Mouse (Mus musculus) midbrain, embryonic 14.5 days (tissue): ENCODE measurements at regions not wholly inside any gene's neighbourhood (a gene's known extent, or its start where the extent isn't known, plus 50 kb on each side); places are given as distances from the start of the nearest gene placed in this dataset.

Experiments used
- ATAC-seq: fragments of 200-750 bp; cut with Nextera tagmentation; 2 replicates; pipeline ENCODE4 v1.8.0; 2017; ENCODE audit warnings: moderate number of reproducible peaks, moderate library complexity; ENCODE audit not compliant: low FRiP score, low TSS enrichment
- DNase-seq: peaks from one replicate; pipeline ENCODE4 v3.0.0-alpha.2; 2015
- H3K27ac ChIP-seq: fragments of 300-500 bp; sonication (generic); replicated peaks from 2 replicates; pipeline ENCODE4 v1.5.1; 2014; ENCODE audit warnings: mild to moderate bottlenecking, low read depth, low read length, moderate library complexity
- H3K27me3 ChIP-seq: fragments of 300-500 bp; sonication (generic); 2 replicates; pipeline ENCODE4 v1.6.1; 2014; ENCODE audit warnings: low read length, control low read depth, mixed read lengths; ENCODE audit not compliant: control insufficient read depth, insufficient read depth
- H3K36me3 ChIP-seq: fragments of 300-500 bp; sonication (generic); 2 replicates; pipeline ENCODE4 v1.6.1; 2014; ENCODE audit warnings: low read length, control low read depth; ENCODE audit not compliant: control insufficient read depth, insufficient read depth
- H3K4me1 ChIP-seq: fragments of 300-500 bp; sonication (generic); 2 replicates; pipeline ENCODE4 v1.6.1; 2014; ENCODE audit warnings: mild to moderate bottlenecking, antibody characterized with exemption, low read length, control low read depth; ENCODE audit not compliant: control insufficient read depth, insufficient read depth
- H3K4me2 ChIP-seq: fragments of 300-500 bp; sonication (generic); 2 replicates; pipeline ENCODE4 v1.6.1; 2014; ENCODE audit warnings: mild to moderate bottlenecking, low read length, moderate library complexity
- H3K4me3 ChIP-seq: fragments of 300-500 bp; sonication (generic); replicated peaks from 2 replicates; pipeline ENCODE4 v1.5.1; 2014; ENCODE audit warnings: low read depth, low read length
- H3K9ac ChIP-seq: fragments of 300-500 bp; sonication (generic); replicated peaks from 2 replicates; pipeline ENCODE4 v1.6.1; 2014; ENCODE audit warnings: mild to moderate bottlenecking, low read length, moderate library complexity
- H3K9me3 ChIP-seq: fragments of 300-500 bp; sonication (generic); 2 replicates; pipeline ENCODE4 v1.6.1; 2016; ENCODE audit warnings: low read length, control low read depth, mixed read lengths; ENCODE audit not compliant: control insufficient read depth
- WGBS: fragments of 180-500 bp; shearing (Covaris S2); extraction: QIAGEN DNeasy Blood & Tissue Kit; methylation state at CpG from one replicate; pipeline ENCODE4 v1.1.7; 2014; 5-methylcytosine and 5-hydroxymethylcytosine counted together

GRCm38 (mm10) chr11:44083716-44084115 lies 182.7 kb upstream of the Adra1b start:
- no peak overlapping the region for H3K27ac ChIP-seq
- no peak for DNase-seq
- no peaks in the 10 kb centered on the region for H3K4me1 ChIP-seq
- 84% methylated on average over 3 of the region's 3 CpGs for WGBS
- H3K27me3 ChIP-seq, result no peaks in the 10 kb centered on the region
- no peak overlapping the region for H3K4me2 ChIP-seq
- H3K9me3 ChIP-seq, result no peaks in the 10 kb centered on the region
- ATAC-seq, result no peak
- no peak overlapping the region for H3K9ac ChIP-seq
- H3K36me3 ChIP-seq, result no peaks in the 10 kb centered on the region
- H3K4me3 ChIP-seq, result no peak overlapping the region

- Histone ChIP-seq H3K4me1 (no peaks in the 10 kb centered on the region), H3K4me3 (no peak overlapping the region), H3K27me3 (no peaks in the 10 kb centered on the region), H3K9ac (no peak overlapping the region), H3K4me2 (no peak overlapping the region), H3K36me3 (no peaks in the 10 kb centered on the region), H3K9me3 (no peaks in the 10 kb centered on the region), H3K27ac (no peak overlapping the region)
- ATAC-seq (no peak), DNase-seq (no peak)
- 54% methylated on average over 2 of the region's 2 CpGs for WGBS
Observed at GRCm38 (mm10) chr11:44086951-44087350, 185.9 kb upstream of the Adra1b start.

GRCm38 (mm10) chr11:44089514-44089913 lies 188.5 kb upstream of the Adra1b start:
- Histone ChIP-seq H3K36me3 (no peaks in the 10 kb centered on the region), H3K9ac (no peak overlapping the region), H3K4me2 (no peak overlapping the region), H3K4me1 (no peaks in the 10 kb centered on the region), H3K27me3 (no peaks in the 10 kb centered on the region), H3K9me3 (no peaks in the 10 kb centered on the region), H3K4me3 (no peak overlapping the region), H3K27ac (no peak overlapping the region)
- no peak for ATAC-seq
- no peak for DNase-seq
- WGBS, result 86% methylated on average over 9 of the region's 9 CpGs

GRCm38 (mm10) chr11:44095280-44095679 lies 194.3 kb upstream of the Adra1b start:
- no peaks in the 10 kb centered on the region for H3K9me3 ChIP-seq
- no peak overlapping the region for H3K27ac ChIP-seq
- no peaks in the 10 kb centered on the region for H3K36me3 ChIP-seq
- H3K4me1 ChIP-seq, result no peaks in the 10 kb centered on the region
- H3K9ac ChIP-seq, result no peak overlapping the region
- 83% methylated on average over 4 of the region's 4 CpGs for WGBS
- H3K27me3 ChIP-seq, result no peaks in the 10 kb centered on the region
- H3K4me3 ChIP-seq, result no peak overlapping the region
- DNase-seq (no peak), ATAC-seq (no peak)
- no peak overlapping the region for H3K4me2 ChIP-seq

- Histone ChIP-seq H3K4me2 (no peak overlapping the region), H3K27me3 (no peaks in the 10 kb centered on the region), H3K4me3 (no peak overlapping the region), H3K4me1 (no peaks in the 10 kb centered on the region), H3K9ac (no peak overlapping the region), H3K9me3 (no peaks in the 10 kb centered on the region), H3K27ac (no peak overlapping the region), H3K36me3 (no peaks in the 10 kb centered on the region)
- peak; percentile 11 for DNase-seq
- WGBS, result 74% methylated on average over 5 of the region's 5 CpGs
- no peak for ATAC-seq
Observed at GRCm38 (mm10) chr11:44103188-44103840, 202.3 kb upstream of the Adra1b start.

GRCm38 (mm10) chr11:44103841-44104191 lies 202.8 kb upstream of the Adra1b start:
- no peaks in the 10 kb centered on the region for H3K27me3 ChIP-seq
- H3K4me2 ChIP-seq, result no peak overlapping the region
- ATAC-seq, result no peak
- no peak overlapping the region for H3K27ac ChIP-seq
- no peak overlapping the region for H3K4me3 ChIP-seq
- H3K36me3 ChIP-seq, result no peaks in the 10 kb centered on the region
- no peaks in the 10 kb centered on the region for H3K9me3 ChIP-seq
- peak; percentile 62 for DNase-seq
- no peak overlapping the region for H3K9ac ChIP-seq
- H3K4me1 ChIP-seq, result no peaks in the 10 kb centered on the region

GRCm38 (mm10) chr11:44106231-44106630 lies 205.2 kb upstream of the Adra1b start:
- no peaks in the 10 kb centered on the region for H3K27me3 ChIP-seq
- H3K4me3 ChIP-seq, result no peak overlapping the region
- DNase-seq (no peak), ATAC-seq (no peak)
- H3K36me3 ChIP-seq, result no peaks in the 10 kb centered on the region
- WGBS, result 73% methylated on average over 1 of the region's 1 CpGs
- H3K4me2 ChIP-seq, result no peak overlapping the region
- H3K4me1 ChIP-seq, result no peaks in the 10 kb centered on the region
- H3K27ac ChIP-seq, result no peak overlapping the region
- no peaks in the 10 kb centered on the region for H3K9me3 ChIP-seq
- H3K9ac ChIP-seq, result no peak overlapping the region

GRCm38 (mm10) chr11:44111525-44111924 lies 210.5 kb upstream of the Adra1b start:
- Histone ChIP-seq H3K4me3 (no peak overlapping the region), H3K9me3 (no peaks in the 10 kb centered on the region), H3K36me3 (no peaks in the 10 kb centered on the region), H3K27ac (no peak overlapping the region), H3K4me2 (no peak overlapping the region), H3K4me1 (0 out of 2 replicates have a peak, but pooled peaks cover 4% of the 10 kb centered on the region), H3K9ac (no peak overlapping the region), H3K27me3 (no peaks in the 10 kb centered on the region)
- peak; percentile 74 for ATAC-seq
- WGBS, result 23% methylated on average over 5 of the region's 5 CpGs
- DNase-seq, result peak; percentile 44

GRCm38 (mm10) chr11:44127088-44127487 lies 226.1 kb upstream of the Adra1b start:
- Histone ChIP-seq H3K4me3 (no peak overlapping the region), H3K4me1 (0 out of 2 replicates have a peak, but pooled peaks cover 4% of the 10 kb centered on the region), H3K27ac (no peak overlapping the region), H3K9me3 (no peaks in the 10 kb centered on the region), H3K9ac (no peak overlapping the region), H3K4me2 (no peak overlapping the region), H3K36me3 (no peaks in the 10 kb centered on the region), H3K27me3 (no peaks in the 10 kb centered on the region)
- DNase-seq (peak; percentile 13), ATAC-seq (no peak)
- 52% methylated on average over 9 of the region's 9 CpGs for WGBS
